Mouse (Mus musculus): ENCODE results near the gene Dis3. TPM values are rescaled to one million over a fixed set of nuclear protein-coding genes. Genes with fewer than 3 reads are reported as not detected.
"Not testable (repeated sequence)": the region's sequence is repeated elsewhere in the genome, so short reads cannot be mapped to it uniquely, and the experiment has no call there.

The Dis3 gene
- polyA plus RNA-seq, 1 experiment from 2014 or later, result 50.4 TPM

GRCm38 (mm10) chr14:99037703-99038102, 61.9 kb downstream of the Dis3 start:
- H3K27ac ChIP-seq (replicated peaks; ENCODE audit: low read depth, low read length), result no peak overlapping the region
- H3K27me3 ChIP-seq (ENCODE audit: control insufficient read depth, insufficient read depth, low read length), result no peaks in the 10 kb centered on the region
- no peak overlapping the region for H3K4me3 ChIP-seq (ENCODE audit: low read depth, low read length)
- 95% methylated on average over 2 of the region's 2 CpGs for WGBS
- no peak overlapping the region for H3K9ac ChIP-seq (ENCODE audit: low read length)
- H3K4me2 ChIP-seq (ENCODE audit: low read depth, severe bottlenecking), result no peak overlapping the region
- H3K4me1 ChIP-seq (ENCODE audit: control insufficient read depth, insufficient read depth, low read length), result no peaks in the 10 kb centered on the region
- H3K9me3 ChIP-seq (ENCODE audit: control insufficient read depth, low read length), result no peaks in the 10 kb centered on the region
- ATAC-seq (ENCODE audit: insufficient number of reproducible peaks, low FRiP score, low TSS enrichment, low read depth) (no peak), DNase-seq (ENCODE audit: low spot score) (no peak)
- H3K36me3 ChIP-seq (ENCODE audit: control insufficient read depth, insufficient read depth, low read length), result peaks cover 2% of the 10 kb centered on the region; the same call in 1 of the 2 replicates

GRCm38 (mm10) chr14:99036039-99036438, 63.5 kb downstream of the Dis3 start:
- Histone ChIP-seq H3K4me3 (ENCODE audit: low read depth, low read length) (no peak overlapping the region), H3K9ac (ENCODE audit: low read length) (no peak overlapping the region), H3K27me3 (ENCODE audit: control insufficient read depth, insufficient read depth, low read length) (no peaks in the 10 kb centered on the region), H3K9me3 (ENCODE audit: control insufficient read depth, low read length) (no peaks in the 10 kb centered on the region), H3K4me1 (ENCODE audit: control insufficient read depth, insufficient read depth, low read length) (no peaks in the 10 kb centered on the region), H3K36me3 (ENCODE audit: control insufficient read depth, insufficient read depth, low read length) (peaks cover 2% of the 10 kb centered on the region; the same call in 1 of the 2 replicates), H3K27ac (replicated peaks; ENCODE audit: low read depth, low read length) (no peak overlapping the region), H3K4me2 (ENCODE audit: low read depth, severe bottlenecking) (no peak overlapping the region)
- no peak for ATAC-seq (ENCODE audit: insufficient number of reproducible peaks, low FRiP score, low TSS enrichment, low read depth)
- WGBS, result 72% methylated on average over 4 of the region's 4 CpGs
- DNase-seq (ENCODE audit: low spot score), result no peak

- H3K4me1 ChIP-seq (ENCODE audit: control insufficient read depth, insufficient read depth, low read length); H3K27me3 ChIP-seq (ENCODE audit: control insufficient read depth, insufficient read depth, low read length); H3K27ac ChIP-seq (replicated peaks; ENCODE audit: low read depth, low read length); H3K9ac ChIP-seq (ENCODE audit: low read length); H3K36me3 ChIP-seq (ENCODE audit: control insufficient read depth, insufficient read depth, low read length); DNase-seq (ENCODE audit: low spot score); H3K9me3 ChIP-seq (ENCODE audit: control insufficient read depth, low read length); H3K4me3 ChIP-seq (ENCODE audit: low read depth, low read length); ATAC-seq (ENCODE audit: insufficient number of reproducible peaks, low FRiP score, low TSS enrichment, low read depth); H3K4me2 ChIP-seq (ENCODE audit: low read depth, severe bottlenecking): not testable (repeated sequence)
- WGBS, result 94% methylated on average over 8 of the region's 8 CpGs
Measured at GRCm38 (mm10) chr14:99034851-99035250, 64.7 kb downstream of the Dis3 start.

- no peak overlapping the region for H3K4me3 ChIP-seq (ENCODE audit: low read depth, low read length)
- 81% methylated on average over 5 of the region's 5 CpGs for WGBS
- no peaks in the 10 kb centered on the region for H3K9me3 ChIP-seq (ENCODE audit: control insufficient read depth, low read length)
- H3K4me1 ChIP-seq (ENCODE audit: control insufficient read depth, insufficient read depth, low read length), result no peaks in the 10 kb centered on the region
- H3K4me2 ChIP-seq (ENCODE audit: low read depth, severe bottlenecking), result no peak overlapping the region
- no peak for ATAC-seq (ENCODE audit: insufficient number of reproducible peaks, low FRiP score, low TSS enrichment, low read depth)
- DNase-seq (ENCODE audit: low spot score), result peak; percentile 20
- H3K36me3 ChIP-seq (ENCODE audit: control insufficient read depth, insufficient read depth, low read length), result peaks cover 2% of the 10 kb centered on the region; the same call in 1 of the 2 replicates
- no peaks in the 10 kb centered on the region for H3K27me3 ChIP-seq (ENCODE audit: control insufficient read depth, insufficient read depth, low read length)
- H3K27ac ChIP-seq (replicated peaks; ENCODE audit: low read depth, low read length), result no peak overlapping the region
- H3K9ac ChIP-seq (ENCODE audit: low read length), result no peak overlapping the region
Measured at GRCm38 (mm10) chr14:99032596-99032995, 67.0 kb downstream of the Dis3 start.

GRCm38 (mm10) chr14:99031337-99031873, 68.2 kb downstream of the Dis3 start:
- Histone ChIP-seq H3K36me3 (ENCODE audit: control insufficient read depth, insufficient read depth, low read length) (peaks cover 2% of the 10 kb centered on the region; the same call in 1 of the 2 replicates), H3K4me2 (ENCODE audit: low read depth, severe bottlenecking) (no peak overlapping the region), H3K27ac (replicated peaks; ENCODE audit: low read depth, low read length) (no peak overlapping the region), H3K4me1 (ENCODE audit: control insufficient read depth, insufficient read depth, low read length) (no peaks in the 10 kb centered on the region), H3K4me3 (ENCODE audit: low read depth, low read length) (no peak overlapping the region), H3K9me3 (ENCODE audit: control insufficient read depth, low read length) (no peaks in the 10 kb centered on the region), H3K27me3 (ENCODE audit: control insufficient read depth, insufficient read depth, low read length) (no peaks in the 10 kb centered on the region), H3K9ac (ENCODE audit: low read length) (no peak overlapping the region)
- WGBS, result 86% methylated on average over 5 of the region's 5 CpGs
- DNase-seq (ENCODE audit: low spot score) (peak; percentile 18), ATAC-seq (ENCODE audit: insufficient number of reproducible peaks, low FRiP score, low TSS enrichment, low read depth) (no peak)

- no peak overlapping the region for H3K4me3 ChIP-seq (ENCODE audit: low read depth, low read length)
- no peaks in the 10 kb centered on the region for H3K4me1 ChIP-seq (ENCODE audit: control insufficient read depth, insufficient read depth, low read length)
- no peak overlapping the region for H3K9ac ChIP-seq (ENCODE audit: low read length)
- no peak overlapping the region for H3K4me2 ChIP-seq (ENCODE audit: low read depth, severe bottlenecking)
- DNase-seq (ENCODE audit: low spot score) (peak; percentile 18), ATAC-seq (ENCODE audit: insufficient number of reproducible peaks, low FRiP score, low TSS enrichment, low read depth) (no peak)
- no peak overlapping the region for H3K27ac ChIP-seq (replicated peaks; ENCODE audit: low read depth, low read length)
- no peaks in the 10 kb centered on the region for H3K9me3 ChIP-seq (ENCODE audit: control insufficient read depth, low read length)
- H3K36me3 ChIP-seq (ENCODE audit: control insufficient read depth, insufficient read depth, low read length), result peaks cover 2% of the 10 kb centered on the region; the same call in 1 of the 2 replicates
- 85% methylated on average over 5 of the region's 5 CpGs for WGBS
- no peaks in the 10 kb centered on the region for H3K27me3 ChIP-seq (ENCODE audit: control insufficient read depth, insufficient read depth, low read length)
Measured at GRCm38 (mm10) chr14:99029987-99030386, 69.6 kb downstream of the Dis3 start.

Other genes starting within 250 kb of the Dis3 start
- gene Rpl36a-ps1, start 105.5 kb downstream of the Dis3 start, polyA plus RNA-seq (2014; fragmentation: Nextera tagmentation; extraction: Ambion mirVana), result 1.6 and 1.8 TPM in 2 replicates
- 104 and 109 TPM in 2 replicates for gene Mzt1, start 53.6 kb downstream of the Dis3 start, polyA plus RNA-seq (2014; fragmentation: Nextera tagmentation; extraction: Ambion mirVana)
- 94.8 and 103 TPM in 2 replicates for gene Bora, start 53.5 kb downstream of the Dis3 start, polyA plus RNA-seq (2014; fragmentation: Nextera tagmentation; extraction: Ambion mirVana)
- gene Pibf1, start 346 bp downstream of the Dis3 start, polyA plus RNA-seq (2014; fragmentation: Nextera tagmentation; extraction: Ambion mirVana), result 24.8 and 29.9 TPM in 2 replicates
- gene Klf5, start 198.9 kb upstream of the Dis3 start, polyA plus RNA-seq (2014; fragmentation: Nextera tagmentation; extraction: Ambion mirVana), result 3.7 and 3.9 TPM in 2 replicates

All from limb, embryonic 11.5 days (tissue).